Mouse (Mus musculus) urinary bladder, postnatal 36 days (tissue): Measurements from ENCODE around the gene Qprt.
A peak's percentile ranks its signal among the peaks of the same experiment; 100 is the strongest.
"Not testable (repeated sequence)": the region's sequence is repeated elsewhere in the genome, so short reads cannot be mapped to it uniquely, and the experiment has no call there.

Experiments used
- DNase-seq, 2 experiments: peaks; one replicate each; pipeline ENCODE4 v3.0.0; 2022; ENCODE audit warnings: low spot score in 2 of 2, mixed read lengths in 1 of 2

Gene Qprt

DNA sequence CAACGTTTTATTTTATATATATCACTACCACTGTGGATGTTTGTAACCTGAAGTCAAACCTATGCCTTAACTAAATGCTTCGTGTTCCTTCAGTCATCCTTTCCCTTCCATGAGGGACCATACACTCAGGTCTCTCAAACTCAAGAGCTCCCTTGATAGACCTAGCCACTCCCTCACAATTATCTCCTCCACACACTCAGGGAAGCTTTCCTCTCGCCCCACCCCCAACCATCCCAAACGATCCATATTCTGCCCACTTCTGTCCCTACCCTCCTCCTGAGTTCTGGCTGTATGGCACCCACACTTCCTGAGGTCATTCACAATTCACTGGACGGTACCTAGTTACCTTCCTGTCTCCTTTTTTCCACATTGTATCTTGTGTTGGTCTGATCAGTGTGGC is 23.5 kb downstream of the Qprt start:
- DNase-seq = no peak

DNA sequence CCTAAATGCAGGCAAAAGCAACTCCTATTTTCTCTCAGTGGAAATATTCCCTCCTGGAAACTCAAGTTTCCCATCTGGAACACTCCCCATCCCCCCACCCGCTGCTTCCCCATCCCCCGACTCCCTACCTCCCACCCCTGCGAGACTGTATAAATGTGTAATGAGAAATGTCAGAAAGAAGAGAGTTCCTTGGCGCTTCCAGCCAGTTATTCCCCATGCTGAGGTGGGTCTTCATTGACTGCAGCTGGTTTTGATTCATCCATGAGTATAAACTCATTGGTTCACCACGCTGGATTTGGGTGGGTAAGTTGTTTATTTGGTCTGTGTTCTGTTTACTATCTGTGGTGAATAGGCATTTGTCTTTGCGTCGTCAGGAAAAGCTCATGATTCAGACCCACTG is 25.6 kb downstream of the Qprt start:
- no peak for DNase-seq

DNA sequence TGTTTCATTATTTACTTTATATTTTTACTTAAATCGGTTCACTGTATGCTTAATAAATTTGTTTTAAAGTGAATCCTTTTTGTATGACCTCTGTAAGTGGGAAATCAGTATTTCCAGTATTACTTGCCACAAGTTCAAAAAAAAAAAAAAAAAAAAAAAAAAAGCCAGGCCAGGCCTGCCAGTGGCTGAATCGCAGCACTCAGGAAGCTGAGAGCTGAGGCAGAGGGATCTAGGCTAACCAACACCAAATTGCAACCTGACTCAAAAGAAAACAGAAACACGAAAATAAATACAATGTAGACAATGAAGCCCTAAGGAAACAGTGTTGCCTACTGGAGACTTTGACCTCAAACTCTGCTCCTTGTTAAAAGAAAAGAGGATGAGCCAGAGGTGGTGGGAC is 28.1 kb downstream of the Qprt start:
- no peak for DNase-seq

DNA sequence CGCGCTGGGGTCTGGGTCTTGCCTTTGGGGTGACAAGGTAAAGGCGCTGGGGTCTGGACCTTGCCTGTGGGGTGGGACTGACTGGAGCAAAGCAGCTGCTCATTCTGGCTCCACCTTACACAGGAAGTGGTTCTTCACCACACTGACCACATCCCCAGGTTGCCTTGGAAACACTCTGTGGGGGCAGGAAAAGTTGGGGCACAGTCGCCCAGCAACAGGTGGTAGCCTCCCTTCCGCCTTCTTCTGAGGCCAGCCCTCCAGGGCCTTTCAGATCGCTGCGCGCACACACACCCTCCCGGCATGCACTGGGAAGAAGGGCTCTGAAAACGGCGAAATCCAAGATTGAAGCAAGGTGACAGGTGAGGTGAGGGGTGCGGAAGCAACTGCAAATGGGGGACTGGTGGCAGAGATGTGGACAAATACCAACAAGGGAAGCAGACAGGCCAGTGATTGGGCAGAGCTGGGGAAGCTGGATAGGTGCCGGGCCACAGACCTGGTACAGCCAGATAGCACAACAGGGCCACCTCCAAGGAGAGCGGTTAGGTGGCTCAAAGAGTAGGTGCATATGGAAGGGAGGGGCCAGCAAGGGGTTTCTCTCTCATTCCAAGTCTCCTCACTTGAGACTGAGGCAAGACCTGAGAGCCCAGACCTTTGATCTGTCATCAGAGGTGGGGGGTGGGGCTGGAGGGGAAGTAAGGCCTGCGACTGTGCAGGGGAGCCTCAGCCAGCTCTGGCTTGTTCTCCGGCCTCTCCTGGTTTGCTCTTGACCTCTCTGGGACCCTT is 30.7 kb downstream of the Qprt start, which contains the start of gene AI467606:
TSS of gene AI467606 (plus strand) at position 246 of the 783 bp plus-strand sequence.
- peak; percentile 2 to 51 for DNase-seq

DNA sequence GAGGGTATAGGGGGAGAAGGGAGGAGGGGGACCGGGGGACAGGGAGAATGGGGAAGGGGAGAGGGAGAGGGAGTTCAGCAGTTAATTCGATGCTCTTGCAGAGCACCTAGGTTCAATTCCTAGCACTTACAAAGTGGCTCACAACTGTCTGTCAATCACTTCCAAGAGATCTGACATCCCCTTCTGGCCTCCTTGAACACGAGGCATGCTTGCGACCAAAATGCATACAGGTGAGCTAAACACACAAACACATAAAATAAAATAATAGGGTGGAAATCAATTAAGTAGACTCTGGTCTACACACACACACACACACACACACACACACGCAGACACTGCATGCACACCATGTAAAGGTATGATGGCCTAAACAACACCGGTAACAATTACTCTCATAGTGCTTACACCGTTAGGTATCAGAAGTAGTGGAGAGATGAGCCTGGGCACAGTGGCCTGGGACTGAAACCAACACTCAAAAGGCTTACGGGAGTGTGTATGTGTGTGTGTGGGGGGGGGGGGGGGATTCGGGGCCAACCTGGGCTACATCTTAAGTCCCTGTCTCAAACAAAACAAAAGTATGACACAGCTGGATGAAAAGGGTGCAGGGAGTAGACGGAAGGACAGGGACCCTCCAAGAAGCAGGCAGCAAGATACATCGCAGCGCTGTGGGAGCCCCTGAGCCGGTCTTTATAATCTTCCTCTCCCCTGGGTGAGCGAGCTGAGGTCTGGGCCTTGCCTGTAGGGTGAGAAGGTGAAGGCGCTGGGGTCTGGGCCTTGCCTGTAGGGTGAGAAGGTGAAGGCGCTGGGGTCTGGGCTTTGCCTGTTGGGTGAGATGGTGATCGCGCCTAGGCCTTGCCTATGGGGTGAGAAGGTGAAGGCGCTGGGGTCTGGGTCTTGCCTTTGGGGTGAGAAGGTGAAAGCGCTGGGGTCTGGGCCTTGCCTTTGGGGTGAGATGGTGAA is 31.6 kb downstream of the Qprt start:
- DNase-seq = no peak

DNA sequence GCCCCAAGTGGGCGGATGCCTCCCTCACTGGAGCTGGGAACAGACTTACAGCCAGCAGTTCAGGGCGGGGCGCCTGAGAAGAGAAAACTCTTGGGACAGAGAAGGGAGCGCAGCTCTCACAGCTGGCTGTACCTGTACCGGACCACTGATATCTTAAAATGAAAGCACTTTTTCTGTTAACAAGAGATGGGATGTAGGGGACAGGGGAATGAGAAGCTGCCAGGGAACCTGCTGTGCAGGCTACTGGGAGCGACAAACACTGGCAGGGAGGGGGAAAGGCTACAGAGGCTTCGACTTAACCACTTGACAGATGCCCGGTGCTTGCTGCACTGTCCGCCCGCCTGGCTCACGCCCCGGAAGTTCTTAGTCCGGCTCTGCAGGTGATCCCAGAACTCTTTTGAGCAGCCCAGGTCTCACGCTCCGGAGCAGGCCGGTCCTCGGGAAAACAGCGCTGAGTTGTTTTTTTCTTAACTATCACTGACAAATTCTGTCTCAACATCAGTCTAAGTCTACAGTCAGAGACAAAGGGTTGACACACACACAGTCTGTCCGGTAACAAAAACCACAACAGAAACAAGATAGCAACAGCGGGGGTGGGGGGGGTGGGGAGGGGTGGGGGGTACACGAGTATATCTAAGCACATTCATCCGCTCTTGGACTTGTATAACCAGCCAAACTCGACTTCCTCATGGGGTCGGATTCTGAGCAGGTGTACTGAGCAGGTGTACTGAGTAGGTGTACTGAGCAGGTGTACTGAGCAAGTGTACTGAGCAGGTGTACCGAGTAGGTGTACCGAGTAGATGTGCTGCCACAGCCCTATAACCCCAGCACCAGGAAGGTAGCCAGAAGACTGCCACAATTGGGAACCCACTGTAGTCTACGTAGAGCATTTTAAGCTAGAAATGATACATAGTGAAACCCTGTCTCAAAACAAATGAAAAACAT is 32.9 kb downstream of the Qprt start:
- DNase-seq = peak; percentile 5 to 22

DNA sequence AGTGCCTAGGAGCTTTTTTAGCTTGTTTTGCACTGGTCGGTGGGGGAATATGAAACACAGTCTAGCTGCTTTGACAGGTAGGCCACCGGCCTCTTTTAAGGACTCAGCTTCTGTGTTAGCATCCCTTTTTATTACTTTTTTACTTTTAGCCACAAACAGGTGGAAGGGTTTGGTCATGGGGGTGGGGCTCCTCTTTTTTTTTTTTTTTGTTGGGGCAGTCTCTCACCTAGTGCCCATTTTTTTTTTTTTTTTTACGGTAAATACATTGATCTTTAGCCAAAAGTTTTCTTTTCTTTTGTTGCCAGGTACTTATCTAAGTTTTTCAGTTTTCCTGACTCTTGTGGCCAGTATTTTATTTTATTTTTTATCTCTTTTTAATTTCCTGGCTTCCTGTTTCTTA is 33.9 kb downstream of the Qprt start:
- no peak for DNase-seq

DNA sequence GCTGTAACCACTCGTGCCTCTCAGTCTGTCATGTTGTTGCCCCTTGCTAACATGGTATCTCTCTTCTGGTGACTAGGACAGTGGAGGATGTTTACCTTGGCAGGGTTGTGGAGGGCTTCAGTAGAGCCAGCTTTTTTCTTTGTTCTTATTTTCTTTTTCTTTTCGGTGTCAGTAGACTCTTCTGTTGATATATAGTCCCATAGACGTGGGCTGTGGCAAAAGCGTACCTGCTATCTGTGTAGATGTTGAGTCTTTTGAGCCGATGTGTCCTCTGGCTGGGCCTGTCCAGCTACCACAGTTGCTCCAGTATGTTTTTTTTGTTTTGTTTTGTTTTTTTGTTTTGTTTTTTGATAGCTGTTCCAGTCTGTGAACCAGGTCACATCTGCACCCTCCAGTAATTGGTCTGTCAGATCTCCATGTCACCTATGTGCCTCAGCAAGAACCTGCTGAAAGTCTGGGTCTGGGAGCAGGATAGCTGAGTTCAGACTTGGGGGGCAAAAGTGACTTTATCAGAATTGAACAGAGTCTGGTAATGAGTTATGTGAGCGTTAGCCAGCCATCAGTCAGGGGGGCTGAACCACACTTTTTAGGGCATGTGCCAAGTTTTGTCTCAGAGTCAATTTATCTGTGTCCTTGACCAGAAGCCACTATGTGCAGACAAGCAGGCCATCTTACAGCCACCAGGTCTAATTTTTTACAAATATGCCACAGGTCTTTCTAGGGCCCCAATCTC is 34.6 kb downstream of the Qprt start, which contains the start of gene Zg16:
TSS of gene Zg16 (minus strand) at position 51 of the 733 bp plus-strand sequence.
- DNase-seq = not testable (repeated sequence)

DNA sequence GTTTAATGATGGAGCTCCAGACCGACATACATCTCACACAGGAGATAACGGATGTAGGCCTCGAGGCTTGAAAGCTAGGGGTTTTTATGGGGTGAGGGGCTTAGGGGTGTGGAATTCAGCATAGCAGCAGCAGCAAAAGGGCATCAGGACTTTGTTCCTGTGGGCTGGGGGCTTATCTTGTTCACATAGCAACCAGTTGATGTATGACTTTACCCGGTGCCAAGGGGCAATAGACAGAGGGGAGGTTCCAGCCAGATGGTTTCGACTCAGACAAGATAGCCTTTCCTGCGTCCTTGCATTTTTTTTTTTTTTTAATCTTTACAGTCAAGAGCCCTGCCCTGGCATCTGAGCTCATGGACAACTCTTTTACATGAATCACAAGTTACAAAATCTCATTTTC is 36.3 kb downstream of the Qprt start:
- DNase-seq = not testable (repeated sequence)

DNA sequence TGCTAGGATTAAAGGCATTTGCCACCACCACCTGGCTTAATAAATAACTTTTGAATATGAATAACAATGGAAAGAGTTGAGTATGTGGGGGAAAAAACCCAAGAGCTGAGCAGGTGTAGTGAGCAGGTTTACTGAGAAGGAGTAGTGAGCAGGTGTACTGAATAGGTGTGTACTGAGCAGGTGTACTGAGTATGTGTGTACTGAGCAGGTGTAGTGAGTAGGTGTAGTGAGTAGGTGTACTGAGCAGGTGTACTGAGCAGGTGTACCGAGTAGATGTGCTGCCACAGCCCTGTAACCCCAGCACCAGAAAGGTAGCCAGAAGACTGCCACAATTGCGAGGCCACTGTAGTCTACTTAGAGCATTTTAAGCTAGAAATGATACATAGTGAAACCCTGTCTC is 37.2 kb downstream of the Qprt start:
- no peak for DNase-seq

DNA sequence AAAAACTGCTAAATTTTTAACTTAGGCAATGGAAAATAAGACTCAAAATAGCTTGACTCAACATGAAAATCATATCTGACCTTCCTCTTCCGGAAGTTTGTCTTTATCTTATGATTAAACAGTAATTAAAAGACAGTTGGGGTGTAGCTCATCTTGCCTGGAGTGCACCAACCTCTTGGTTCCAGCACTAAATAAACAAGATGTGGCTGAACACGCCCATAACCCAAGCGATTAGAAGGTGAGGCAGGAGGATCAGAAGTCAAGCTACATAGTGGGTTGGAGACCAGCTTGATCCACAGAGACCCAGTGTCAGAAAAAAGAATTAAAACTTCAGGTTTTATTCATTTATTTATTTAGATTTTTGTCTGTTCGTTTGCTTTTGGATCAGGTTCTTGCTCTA is 38.3 kb downstream of the Qprt start:
- DNase-seq = no peak

DNA sequence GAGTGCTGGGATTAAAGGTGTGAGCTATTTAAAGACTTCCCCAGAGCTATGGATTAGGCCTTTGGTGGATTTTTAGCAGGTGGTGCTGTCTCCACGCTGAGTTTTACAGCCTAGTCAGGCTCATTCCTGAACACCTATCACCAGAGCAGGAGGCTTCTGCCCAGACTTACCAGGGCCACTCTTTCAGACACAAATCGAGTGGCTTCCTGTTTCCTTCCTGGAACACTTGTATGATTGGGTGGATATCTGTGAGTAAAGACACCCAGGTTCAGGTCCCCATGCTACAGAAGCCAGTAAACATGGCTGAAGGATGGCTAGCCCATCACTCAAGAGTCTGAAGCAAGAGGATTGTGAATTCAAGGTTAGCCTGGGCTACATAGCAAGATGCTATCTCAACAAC is 39.0 kb downstream of the Qprt start:
- DNase-seq = no peak

DNA sequence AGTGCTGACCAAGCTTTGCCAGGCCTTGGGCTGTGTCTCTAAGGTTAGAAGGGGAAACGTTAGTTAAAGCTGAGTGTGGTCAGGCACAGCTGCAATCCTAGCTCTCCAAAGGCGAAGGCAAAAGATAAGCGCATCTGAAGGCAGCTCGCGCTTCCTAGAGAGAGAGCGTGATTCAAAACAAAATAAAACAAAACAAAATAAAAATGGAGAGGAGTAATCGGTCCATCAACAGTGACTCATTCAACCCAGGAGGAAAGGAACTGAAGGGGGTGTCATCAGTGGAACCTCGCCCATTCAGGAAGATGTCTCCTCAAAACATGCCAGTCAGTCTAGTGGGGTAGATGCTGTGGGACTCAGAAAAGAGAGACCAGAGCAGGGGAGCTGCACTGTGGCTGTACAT is 39.8 kb downstream of the Qprt start:
- DNase-seq = no peak

DNA sequence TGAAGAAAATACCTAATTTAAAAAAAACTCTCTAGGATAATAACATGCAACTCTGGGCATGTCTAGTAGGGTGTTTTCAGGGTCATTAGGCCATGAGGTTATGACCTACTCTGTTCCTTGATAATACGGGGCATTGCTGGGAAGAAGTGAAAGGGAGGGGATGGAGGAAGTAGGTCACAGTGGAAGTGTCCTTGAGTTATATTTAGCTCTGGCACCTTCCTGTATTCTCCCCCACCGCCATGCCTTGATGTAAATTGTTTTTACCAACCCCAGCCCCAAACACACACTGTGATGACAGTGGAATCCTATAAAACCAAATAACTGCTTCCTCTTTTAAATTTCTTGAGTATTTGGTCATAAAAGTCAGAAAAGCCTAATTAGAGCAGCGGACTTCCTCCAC is 42.0 kb downstream of the Qprt start:
- DNase-seq = no peak

DNA sequence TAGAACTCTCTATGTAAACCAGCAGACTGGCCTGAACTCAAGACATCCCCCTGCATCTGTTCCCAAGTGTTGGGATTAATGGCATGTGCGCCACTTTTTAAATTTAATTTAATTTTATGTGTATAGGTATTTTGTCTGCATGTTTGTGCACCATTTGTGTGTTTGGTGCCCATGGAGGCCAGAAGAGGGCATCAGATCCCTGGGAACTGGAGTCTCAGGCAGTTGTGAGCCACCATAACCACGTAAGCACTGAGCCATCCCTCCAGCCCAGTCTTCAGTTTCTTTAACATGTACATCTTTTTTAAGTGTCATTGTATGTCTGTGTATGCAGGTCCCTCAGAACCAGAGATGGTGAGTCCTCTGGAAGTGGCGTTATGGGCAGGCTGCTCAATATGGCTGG is 44.3 kb downstream of the Qprt start:
- DNase-seq = no peak

DNA sequence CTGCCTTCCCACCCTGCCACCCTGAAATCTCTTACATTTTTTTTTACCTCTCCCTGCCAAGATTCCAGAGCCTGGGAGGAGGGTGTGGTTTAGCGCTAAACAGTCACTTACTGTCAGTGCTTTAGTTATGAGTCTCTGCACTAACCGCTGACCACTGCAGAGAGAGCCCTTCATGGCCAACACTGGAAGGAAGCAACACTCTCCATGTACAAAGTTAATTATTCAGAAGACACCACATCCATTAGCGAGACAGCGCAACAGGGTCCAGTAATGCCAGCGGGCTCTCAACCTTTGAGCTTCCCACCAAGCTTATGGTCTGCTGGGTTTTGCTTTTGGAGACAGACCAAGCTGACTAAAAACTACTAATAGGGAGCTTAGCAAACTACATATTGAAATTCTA is 45.8 kb downstream of the Qprt start:
- DNase-seq = no peak

DNA sequence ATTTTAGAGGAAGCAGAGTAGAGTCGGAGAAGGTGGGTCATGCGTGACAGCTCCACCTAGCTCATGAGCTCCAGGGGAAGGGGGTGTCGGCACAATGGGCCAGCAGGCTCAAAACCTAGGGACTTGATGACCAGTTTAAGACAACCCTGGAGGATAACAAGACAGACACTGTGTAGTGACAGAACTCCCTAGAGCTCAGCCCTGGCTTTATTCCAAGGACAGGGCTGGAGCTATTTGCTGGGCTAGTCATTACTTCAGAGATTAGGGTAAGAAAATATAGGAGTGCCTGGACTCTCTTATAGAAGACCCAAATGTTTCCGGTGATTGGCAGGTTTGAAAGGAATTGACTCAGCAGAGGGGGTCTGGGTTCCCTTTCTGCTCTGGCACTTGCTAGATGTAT is 48.8 kb downstream of the Qprt start:
- DNase-seq = no peak

DNA sequence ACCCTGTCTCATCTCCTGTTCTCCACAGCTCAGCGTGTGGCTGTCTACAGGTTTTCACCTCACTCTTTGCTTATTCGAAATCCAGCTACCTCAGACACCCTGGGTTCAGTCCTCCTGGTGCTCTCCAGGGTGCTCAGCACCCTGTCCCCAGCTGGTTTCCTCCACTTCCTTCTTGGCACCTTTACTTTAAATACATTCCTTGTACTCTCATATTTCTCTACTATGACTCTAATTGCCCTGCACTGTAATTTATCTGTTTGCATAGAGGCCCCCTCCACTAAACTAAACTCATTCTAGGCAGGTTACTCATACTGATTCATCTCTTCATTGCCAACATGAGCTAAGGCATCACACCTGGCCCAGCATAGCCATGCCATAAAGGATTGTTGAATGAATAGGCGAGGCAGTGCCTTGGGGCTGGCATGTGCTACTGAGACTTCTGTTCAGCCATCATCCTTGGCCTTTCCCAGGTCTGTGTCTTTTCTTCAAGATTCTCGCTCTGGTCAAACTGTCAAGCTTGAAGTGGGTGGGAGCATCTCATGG is 51.1 kb downstream of the Qprt start:
- DNase-seq = no peak

DNA sequence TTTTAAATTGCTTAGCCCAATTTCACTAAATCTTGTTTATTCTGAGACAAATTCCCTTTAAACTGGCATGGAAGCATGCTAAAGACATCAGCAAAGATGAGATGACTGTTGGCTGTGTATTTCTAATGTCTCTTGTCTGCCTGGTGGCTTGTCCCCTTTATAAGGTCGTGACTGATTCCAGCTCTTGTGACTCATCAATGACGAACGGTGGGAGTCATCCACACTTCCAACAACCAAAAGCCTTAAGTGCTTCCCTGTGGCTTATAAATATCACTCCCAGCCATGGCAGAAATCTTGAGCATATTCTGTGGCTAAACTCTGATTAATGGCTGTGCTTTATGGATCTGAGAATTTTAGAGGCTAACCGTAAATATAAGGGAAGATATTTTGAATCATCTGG is 55.7 kb downstream of the Qprt start:
- DNase-seq = no peak

DNA sequence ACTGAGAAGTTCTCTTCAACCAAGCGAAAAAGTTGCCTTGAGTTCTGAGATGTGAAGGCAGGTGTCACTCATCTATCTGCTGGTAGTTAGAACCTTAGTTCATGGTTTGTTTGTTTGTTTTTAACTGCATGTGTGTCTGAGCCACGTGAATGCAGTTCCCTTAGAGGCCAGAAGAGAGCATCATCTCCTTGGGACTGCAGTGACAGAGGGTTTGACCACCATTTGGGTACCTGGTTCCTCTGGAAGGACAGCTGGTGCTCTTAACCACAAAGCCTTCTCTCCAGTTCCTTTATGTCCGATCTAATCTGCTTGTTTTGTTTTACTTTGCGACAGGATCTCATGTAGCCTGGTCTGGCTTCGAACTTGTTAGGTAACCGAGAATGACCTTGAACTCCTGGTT is 56.5 kb downstream of the Qprt start:
- DNase-seq = no peak
